Mouse (Mus musculus) myocyte (in vitro differentiated cells): Measurements from ENCODE around the gene Spib. TPM values are rescaled to one million over a fixed set of nuclear protein-coding genes. Genes with fewer than 3 reads are reported as not detected.

ENCODE experiments used
- H3K27me3 ChIP-seq: one replicate; pipeline ENCODE4 v1.6.1; 2011; ENCODE audit not compliant: control insufficient read depth, insufficient read depth, insufficient read length
- H3K36me3 ChIP-seq: one replicate; pipeline ENCODE4 v1.6.1; 2011; ENCODE audit not compliant: control insufficient read depth, insufficient read depth
- H3K4me2 ChIP-seq: one replicate; pipeline ENCODE4 v1.6.1; 2011; ENCODE audit warnings: low read depth, control low read depth
- H3K4me3 ChIP-seq: one replicate; pipeline ENCODE4 v1.5.1; 2011; ENCODE audit warnings: mild to moderate bottlenecking, control low read depth, moderate library complexity
- H3K79me2 ChIP-seq: one replicate; pipeline ENCODE4 v1.6.1; 2011; ENCODE audit not compliant: control insufficient read depth, insufficient read depth
- H3ac ChIP-seq: one replicate; pipeline ENCODE4 v1.6.1; 2011; ENCODE audit not compliant: control insufficient read depth, insufficient read length
- CEBPB ChIP-seq: IDR thresholded peaks from 2 replicates; pipeline ENCODE4 v1.6.1; 2011; ENCODE audit warnings: mild to moderate bottlenecking, moderate library complexity; ENCODE audit not compliant: poor library complexity, insufficient read depth, severe bottlenecking
- E2F4 ChIP-seq: IDR thresholded peaks from one replicate; pipeline ENCODE4 v1.6.1; 2011; ENCODE audit warnings: mild to moderate bottlenecking, control low read depth, moderate library complexity; ENCODE audit not compliant: insufficient read depth
- MAX ChIP-seq: IDR thresholded peaks from one replicate; pipeline ENCODE4 v1.6.1; 2011; ENCODE audit warnings: low read depth, mild to moderate bottlenecking, control low read depth
- MYOD1 ChIP-seq, 3 experiments: IDR thresholded peaks; one replicate each; pipeline ENCODE4 v1.6.1; 2011; ENCODE audit warnings: control low read depth in 2 of 3, low read depth in 2 of 3, mild to moderate bottlenecking in 2 of 3, moderate library complexity in 1 of 3; ENCODE audit not compliant: insufficient read length in 2 of 3, control insufficient read depth in 1 of 3
- MYOG ChIP-seq, 3 experiments: IDR thresholded peaks; one replicate each; pipeline ENCODE4 v1.6.1; 2011; ENCODE audit warnings: control low read depth in 2 of 3, low read depth in 2 of 3, mild to moderate bottlenecking in 2 of 3; ENCODE audit not compliant: insufficient read length in 2 of 3, control insufficient read depth in 1 of 3, insufficient read depth in 1 of 3
- POLR2A ChIP-seq: IDR thresholded peaks from one replicate; pipeline ENCODE4 v1.6.1; 2011; ENCODE audit warnings: low read depth, mild to moderate bottlenecking, control low read depth, moderate library complexity; ENCODE audit not compliant: insufficient read length
- POLR2AphosphoS2 ChIP-seq: IDR thresholded peaks from one replicate; pipeline ENCODE4 v1.6.1; 2011; ENCODE audit warnings: low read depth, control low read depth; ENCODE audit not compliant: insufficient read length
- REST ChIP-seq: IDR thresholded peaks from one replicate; pipeline ENCODE4 v1.6.1; 2011; ENCODE audit warnings: mild to moderate bottlenecking, control low read depth, moderate library complexity; ENCODE audit not compliant: insufficient read depth, insufficient read length
- SRF ChIP-seq: IDR thresholded peaks from one replicate; pipeline ENCODE4 v1.6.1; 2011; ENCODE audit warnings: low read depth; ENCODE audit not compliant: control insufficient read depth, insufficient read length
- TCF12 ChIP-seq: IDR thresholded peaks from one replicate; pipeline ENCODE4 v1.6.1; 2011; ENCODE audit warnings: mild to moderate bottlenecking, control low read depth; ENCODE audit not compliant: poor library complexity, insufficient read depth, severe bottlenecking
- TCF3 ChIP-seq: IDR thresholded peaks from one replicate; pipeline ENCODE4 v1.6.1; 2011; ENCODE audit warnings: low read depth, control low read depth; ENCODE audit not compliant: insufficient read length
- USF1 ChIP-seq: IDR thresholded peaks from one replicate; pipeline ENCODE4 v1.6.1; 2011; ENCODE audit warnings: low read depth, mild to moderate bottlenecking, control low read depth, moderate library complexity
- polyA plus RNA-seq: library from polyadenylated mRNA; unstranded; fragments of >200 nt; fragmentation: generic; extraction: Trizol; gene quantifications from one replicate; pipeline ENCODE4 v1.2.1, GENCODE M21; 2012; ENCODE audit warnings: missing spikeins

The Spib gene
- polyA plus RNA-seq, 1 experiment, result 0.05 TPM

GRCm38 (mm10) chr7:44484109-44484508, 47.8 kb downstream of the Spib start:
- Histone ChIP-seq H3ac (no peak overlapping the region), H3K4me3 (no peak overlapping the region), H3K36me3 (no peaks in the 10 kb centered on the region), H3K4me2 (no peak overlapping the region), H3K27me3 (no peaks in the 10 kb centered on the region), H3K79me2 (peaks cover 7% of the 10 kb centered on the region)
- TF ChIP-seq MYOG (IDR thresholded peaks at IDR 0.05; ENCODE audit: control insufficient read depth in 1 of 3, insufficient read depth in 1 of 3, insufficient read length in 2 of 3, low read depth in 2 of 3), result peak in 2 of 3 experiments; percentile 49 to 60
- TF ChIP-seq TCF3, result peak; percentile 27
- peak; percentile 74 for TF ChIP-seq POLR2AphosphoS2
- TF ChIP-seq CEBPB, result no peak
- peak in 2 of 3 experiments; percentile 61 to 69 for TF ChIP-seq MYOD1 (IDR thresholded peaks at IDR 0.05; ENCODE audit: control insufficient read depth in 1 of 3, insufficient read length in 2 of 3, low read depth in 2 of 3)
- no peak for TF ChIP-seq SRF
- TF ChIP-seq USF1, result no peak

- Histone ChIP-seq H3K4me2 (peak overlapping the region; percentile 36), H3K79me2 (peaks cover 11% of the 10 kb centered on the region), H3K27me3 (no peaks in the 10 kb centered on the region), H3K36me3 (no peaks in the 10 kb centered on the region), H3ac (no peak overlapping the region), H3K4me3 (no peak overlapping the region)
- no peak for TF ChIP-seq POLR2AphosphoS2
- no peak for TF ChIP-seq MYOD1 (IDR thresholded peaks at IDR 0.05; ENCODE audit: control insufficient read depth in 1 of 3, insufficient read length in 2 of 3, low read depth in 2 of 3)
- no peak for TF ChIP-seq USF1
- TF ChIP-seq TCF12, result no peak
- TF ChIP-seq MYOG (IDR thresholded peaks at IDR 0.05; ENCODE audit: control insufficient read depth in 1 of 3, insufficient read depth in 1 of 3, insufficient read length in 2 of 3, low read depth in 2 of 3), result no peak
- no peak for TF ChIP-seq SRF
- TF ChIP-seq POLR2A, result no peak
- TF ChIP-seq E2F4, result no peak
- no peak for TF ChIP-seq TCF3
- TF ChIP-seq REST, result no peak
- no peak for TF ChIP-seq CEBPB
- no peak for TF ChIP-seq MAX
These were observed 48.9 kb downstream of the Spib start for GRCm38 (mm10) chr7:44482836-44483435.

Other genes with a start within 250 kb of the Spib start
- gene Clec11a, start 225.2 kb downstream of the Spib start, polyA plus RNA-seq, result 0.60 TPM
- 0.10 TPM for gene Shank1, start 221.8 kb downstream of the Spib start, polyA plus RNA-seq
- not detected for gene Syt3, start 148.0 kb downstream of the Spib start, polyA plus RNA-seq
- not detected for gene 1700008O03Rik, start 146.3 kb downstream of the Spib start, polyA plus RNA-seq
- gene Lrrc4b, start 103.1 kb downstream of the Spib start, polyA plus RNA-seq, result not detected
- gene Aspdh, start 66.7 kb downstream of the Spib start, polyA plus RNA-seq, result not detected
- gene Josd2, start 64.1 kb downstream of the Spib start, polyA plus RNA-seq, result 233 TPM
- 98.2 TPM for gene Emc10, start 35.5 kb downstream of the Spib start, polyA plus RNA-seq
- gene Fam71e1, start 35.5 kb downstream of the Spib start, polyA plus RNA-seq, result 1.7 TPM
- gene Mybpc2, start 7.4 kb downstream of the Spib start, polyA plus RNA-seq, result 4.7 TPM
- gene Pold1, start 16.8 kb upstream of the Spib start, polyA plus RNA-seq, result 23.9 TPM
- gene Nr1h2, start 21.9 kb upstream of the Spib start, polyA plus RNA-seq, result 94.7 TPM
- gene Napsa, start 40.3 kb upstream of the Spib start, polyA plus RNA-seq, result not detected
- 0.92 TPM for gene Kcnc3, start 58.6 kb upstream of the Spib start, polyA plus RNA-seq
- 0.17 TPM for gene Myh14, start 138.8 kb upstream of the Spib start, polyA plus RNA-seq
- not detected for gene Izumo2, start 176.7 kb upstream of the Spib start, polyA plus RNA-seq
- 20.6 TPM for gene Vrk3, start 216.3 kb upstream of the Spib start, polyA plus RNA-seq
- 0.12 TPM for gene Zfp473, start 219.0 kb upstream of the Spib start, polyA plus RNA-seq